Mouse (Mus musculus) cerebellum, postnatal 10 days (tissue): ENCODE results near the gene Art1.

Source experiments
- DNase-seq, 2 experiments: peaks; one replicate each; pipeline ENCODE4 v3.0.0; 2021; ENCODE audit warnings: mixed read lengths in 2 of 2

Gene Art1

DNA sequence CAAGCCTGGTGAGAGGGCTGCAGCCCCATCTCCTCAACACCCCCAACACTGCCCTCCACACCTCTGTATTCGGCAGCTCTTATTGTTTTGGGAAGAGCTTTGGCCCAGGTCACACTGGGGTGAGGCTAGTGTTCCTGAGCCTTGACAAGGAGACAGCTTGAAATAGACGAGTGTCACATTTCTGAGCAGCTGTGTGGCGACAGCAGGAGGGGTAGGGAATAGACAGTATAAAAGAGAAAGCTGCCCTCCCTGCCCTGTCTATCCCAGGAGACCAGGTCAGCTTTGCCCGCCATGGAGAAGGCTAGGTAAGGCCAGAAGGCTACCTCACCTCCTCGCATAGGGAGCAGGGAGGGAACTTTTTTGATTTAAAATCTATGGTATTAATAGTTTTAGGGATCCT, at the start of gene Art1:
Gene Art1 (plus strand): TSS at position 257 of the 400 bp plus-strand sequence.
- no peak for DNase-seq

DNA sequence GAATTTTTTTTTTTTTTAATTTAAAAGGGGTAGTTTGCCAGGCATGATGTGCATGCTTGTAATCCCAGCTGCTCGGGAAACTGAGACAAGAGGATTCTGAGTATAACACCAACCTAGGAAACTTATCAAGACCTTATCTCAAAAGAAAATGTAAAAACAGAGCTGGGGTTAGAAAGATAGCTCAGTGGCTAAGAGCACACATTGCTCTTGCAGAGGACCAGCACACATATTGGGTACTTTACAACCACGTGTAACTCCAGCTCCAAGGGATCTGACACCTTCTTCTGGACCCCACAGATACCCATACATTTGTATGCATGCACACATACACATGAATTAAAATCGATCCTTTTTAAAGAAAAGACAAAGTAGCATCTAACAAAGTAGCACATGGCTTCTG, 40.2 kb upstream of the Art1 start:
- no peak for DNase-seq

DNA sequence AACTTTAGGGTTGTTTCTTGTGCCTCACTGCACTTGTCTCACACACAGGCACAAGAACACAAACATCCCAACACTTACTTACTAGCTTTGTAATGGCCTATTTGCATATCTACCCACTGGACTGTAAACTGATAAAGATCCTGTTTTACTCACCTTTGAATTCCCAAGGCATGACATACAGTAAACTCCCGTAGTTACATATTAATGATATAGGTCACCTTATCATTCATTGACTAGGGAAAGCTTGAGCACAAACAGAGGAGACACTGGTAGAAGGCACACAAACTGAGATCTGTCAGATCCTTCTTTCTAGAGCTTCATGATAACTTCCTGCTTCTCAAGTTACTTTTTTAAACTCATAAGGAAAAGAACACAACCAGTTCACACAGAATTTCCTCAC, 39.3 kb upstream of the Art1 start:
- no peak for DNase-seq

DNA sequence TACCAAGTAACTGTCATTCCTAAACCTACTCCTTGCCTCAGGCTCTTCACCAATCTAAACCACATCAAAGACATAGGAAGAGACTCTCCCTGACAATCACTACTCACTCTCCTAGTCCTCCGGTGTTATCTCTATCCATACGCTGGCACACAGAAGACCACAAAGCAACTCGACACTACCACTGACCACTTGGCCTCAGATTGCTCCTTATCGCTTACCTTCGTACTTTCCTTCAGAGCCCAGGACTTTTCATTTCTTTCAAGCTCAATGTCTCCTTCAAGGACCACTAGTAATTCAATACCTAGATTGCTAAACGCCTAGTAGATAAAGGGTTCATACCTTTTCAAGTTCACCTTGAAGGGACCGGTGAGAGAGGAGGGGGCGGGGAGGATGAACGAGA, 37.7 kb upstream of the Art1 start:
- no peak for DNase-seq

DNA sequence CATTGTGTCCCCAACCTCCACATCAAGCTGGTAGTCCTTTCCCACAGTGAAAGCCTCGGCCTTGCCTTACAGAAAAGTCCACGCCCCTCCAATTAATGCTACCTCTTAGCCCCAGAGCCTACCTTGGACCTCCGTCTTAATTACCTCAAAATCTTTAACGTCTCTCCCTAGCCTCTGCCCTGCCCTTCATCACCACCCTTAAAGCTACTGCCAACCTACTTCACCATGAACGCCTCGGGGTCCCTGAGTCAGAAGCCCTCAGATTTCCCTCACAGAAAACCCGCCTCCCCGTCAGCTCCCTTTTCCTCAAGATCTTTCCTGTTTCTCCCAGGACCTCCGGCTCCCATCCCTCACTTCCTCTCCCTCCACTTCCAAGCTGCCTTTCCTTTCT, 36.9 kb upstream of the Art1 start:
- DNase-seq = no peak

DNA sequence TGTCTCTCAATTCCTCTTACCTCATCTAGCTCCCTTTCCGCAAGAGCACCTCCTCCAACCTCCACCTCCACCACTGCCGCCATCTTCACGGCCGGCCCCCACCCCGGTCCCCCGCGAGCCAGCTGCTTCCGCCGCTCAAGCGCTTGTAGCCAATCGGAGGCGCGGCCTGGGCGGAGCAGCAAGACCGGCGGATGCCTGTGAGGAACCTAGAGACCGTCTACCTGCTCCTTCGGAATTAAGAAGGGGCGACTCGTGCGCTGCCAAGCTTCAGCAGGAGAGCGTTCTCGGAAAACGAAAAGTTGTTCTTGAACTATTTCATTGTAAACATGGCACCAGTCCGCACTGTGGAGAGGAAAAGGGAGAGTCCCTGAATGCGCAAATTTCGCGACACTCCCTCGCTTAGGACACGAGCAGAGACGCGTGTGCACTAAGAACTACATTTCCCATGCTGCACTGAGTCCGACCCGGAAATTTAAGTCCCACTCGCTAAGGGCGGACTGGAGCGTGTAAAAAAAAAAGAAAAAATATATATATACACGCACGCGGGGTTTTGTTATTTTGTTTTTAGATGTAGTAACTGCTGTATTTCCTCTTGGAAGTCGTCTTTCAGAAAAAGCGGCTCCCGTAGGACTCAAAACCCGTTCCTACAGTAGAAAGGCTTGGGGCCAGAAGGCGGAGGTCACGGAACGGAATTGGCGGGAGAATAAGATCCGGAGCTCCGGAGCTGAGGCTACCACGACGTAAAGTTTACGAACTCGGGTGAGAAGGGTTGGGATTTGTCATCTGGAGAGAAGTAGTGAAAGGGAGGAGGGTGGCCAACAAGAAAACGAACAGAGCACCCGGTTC, 36.3 kb upstream of the Art1 start, which contains the start of the genes Rnf121, Xndc1 and Xntrpc:
Gene Rnf121 (minus strand): TSS at position 424 of the 846 bp plus-strand sequence.
Gene Xndc1 (plus strand): TSS at position 466 of the 846 bp plus-strand sequence.
Gene Xntrpc (plus strand): TSS at position 668 of the 846 bp plus-strand sequence.
- DNase-seq = peak; percentile 94 to 96

DNA sequence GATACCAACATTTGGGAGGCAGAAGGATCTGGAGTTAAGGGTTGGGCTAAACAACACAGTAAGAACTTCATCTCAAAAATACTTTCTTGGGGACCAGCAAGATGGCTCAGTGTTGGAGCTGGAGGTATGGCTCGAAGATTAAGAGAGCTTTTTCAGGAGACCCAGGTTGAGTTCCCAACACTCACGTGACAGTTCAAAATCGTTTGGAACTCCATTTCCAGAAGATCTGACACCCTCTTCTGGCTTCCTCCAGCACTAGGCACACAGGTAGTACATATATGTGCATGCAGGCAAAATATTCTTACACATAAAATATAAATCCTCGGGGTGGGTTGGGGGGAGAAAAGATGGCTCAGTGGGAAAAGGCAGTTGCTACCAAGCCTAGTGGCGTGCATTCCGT, 35.2 kb upstream of the Art1 start:
- DNase-seq = no peak

DNA sequence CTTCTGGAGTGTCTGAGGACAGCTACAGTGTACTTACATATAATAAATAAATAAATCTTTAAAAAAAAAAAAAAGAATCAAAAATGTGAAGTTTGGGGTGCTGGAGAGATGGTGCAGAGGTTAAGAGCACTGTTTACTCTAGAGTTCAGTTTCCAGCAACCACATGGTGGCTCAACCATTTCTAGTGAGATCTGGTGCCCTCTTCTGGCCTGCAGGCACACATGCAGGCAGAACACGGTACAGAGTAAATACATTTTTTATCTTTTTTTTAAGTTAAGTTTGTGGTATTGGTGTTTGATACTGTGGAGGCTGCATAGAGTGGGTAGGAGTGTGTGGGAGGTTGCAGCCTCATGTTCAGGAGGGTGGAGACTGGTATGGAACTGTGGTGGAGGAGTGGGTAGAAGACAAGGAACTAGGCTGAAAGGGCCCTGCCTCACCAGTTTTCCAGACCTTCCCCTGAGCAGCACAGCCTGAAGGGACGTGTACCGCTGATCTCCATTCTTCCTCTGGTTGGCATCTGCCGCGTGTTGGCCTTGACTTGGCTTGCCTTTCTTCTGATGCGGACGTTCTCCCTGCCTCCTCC, 24.7 kb upstream of the Art1 start:
- DNase-seq = peak; percentile 34 to 37

DNA sequence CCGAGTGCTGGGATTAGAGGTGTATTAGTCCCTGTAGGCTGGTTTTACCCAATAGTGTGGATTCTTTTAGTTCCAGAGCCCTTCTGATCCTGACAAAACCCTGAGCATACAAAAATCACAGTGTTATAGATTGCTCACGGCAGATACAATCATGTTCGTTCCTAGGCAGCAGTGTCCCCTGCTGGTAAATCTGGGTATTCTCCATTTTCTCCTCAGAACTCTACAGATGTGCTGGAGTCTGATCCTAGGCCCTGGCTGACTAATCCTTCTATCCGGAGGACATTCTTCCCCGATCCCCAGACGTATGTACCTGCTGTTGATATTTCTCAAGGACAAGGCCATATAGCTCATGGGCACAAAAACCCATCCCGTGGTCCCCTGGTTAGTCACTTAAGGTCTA, 23.0 kb upstream of the Art1 start:
- peak; percentile 54 to 61 for DNase-seq

DNA sequence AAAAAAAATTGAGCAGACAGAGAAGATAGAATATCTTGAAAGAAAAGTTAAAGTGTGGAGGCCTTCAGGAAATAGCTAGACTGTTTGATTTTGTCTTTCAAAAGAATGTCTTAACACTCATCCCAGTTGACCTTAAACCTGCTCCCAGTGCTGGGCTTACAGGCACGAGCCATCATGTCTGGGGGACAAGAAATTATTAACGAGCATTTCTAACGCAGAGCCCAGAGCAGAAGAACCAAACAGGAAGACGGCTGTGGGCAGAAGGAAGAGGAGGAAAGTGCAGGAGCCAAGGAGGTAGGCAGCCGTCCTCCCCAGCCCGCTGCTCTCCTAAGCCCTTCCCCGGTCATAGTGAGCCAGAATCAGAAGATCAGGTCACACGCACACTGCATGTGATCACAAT, 21.2 kb upstream of the Art1 start:
- no peak for DNase-seq

DNA sequence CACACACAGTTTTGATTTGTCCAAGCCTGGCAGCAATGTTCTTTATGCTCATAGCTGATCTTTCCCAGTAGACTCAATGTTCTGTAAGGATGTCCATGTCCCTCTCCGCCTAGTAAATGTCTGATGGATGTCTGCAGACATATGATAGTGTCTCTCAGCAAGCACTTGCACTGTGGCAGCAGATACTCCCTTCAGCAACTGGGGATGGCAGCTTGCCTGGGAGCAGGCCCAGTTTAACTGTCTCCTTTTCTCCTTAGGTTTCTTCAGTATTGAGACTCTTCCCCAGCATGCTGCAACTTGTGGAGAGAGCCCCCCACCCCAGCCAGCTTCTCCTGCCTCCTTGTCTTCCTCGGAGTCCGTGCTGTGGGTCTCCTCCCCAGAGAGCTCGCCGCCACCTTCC, 19.8 kb upstream of the Art1 start:
- DNase-seq = no peak

DNA sequence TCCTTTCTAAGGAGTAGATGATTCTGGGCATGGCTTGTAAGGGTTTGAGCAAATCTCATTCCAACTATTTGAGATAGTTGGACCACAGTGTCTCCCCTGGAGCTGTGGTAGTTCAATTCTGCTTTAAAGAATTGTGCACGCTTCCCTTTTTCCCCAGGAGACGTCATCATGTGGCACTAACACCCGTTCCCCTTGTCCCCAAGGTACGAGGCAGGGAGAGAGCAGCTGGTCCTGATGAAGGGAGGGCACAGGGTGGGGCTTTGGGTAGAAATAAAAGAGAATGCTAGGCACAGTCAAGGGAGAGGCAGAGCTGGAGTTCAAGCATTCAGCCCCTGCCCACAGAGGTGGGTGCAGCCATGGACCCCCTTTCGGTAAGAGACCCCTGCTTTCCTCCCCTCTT, 18.7 kb upstream of the Art1 start, which contains the start of gene Trpc2:
Gene Trpc2 (plus strand): TSS at position 301 of the 400 bp plus-strand sequence.
- DNase-seq = no peak

DNA sequence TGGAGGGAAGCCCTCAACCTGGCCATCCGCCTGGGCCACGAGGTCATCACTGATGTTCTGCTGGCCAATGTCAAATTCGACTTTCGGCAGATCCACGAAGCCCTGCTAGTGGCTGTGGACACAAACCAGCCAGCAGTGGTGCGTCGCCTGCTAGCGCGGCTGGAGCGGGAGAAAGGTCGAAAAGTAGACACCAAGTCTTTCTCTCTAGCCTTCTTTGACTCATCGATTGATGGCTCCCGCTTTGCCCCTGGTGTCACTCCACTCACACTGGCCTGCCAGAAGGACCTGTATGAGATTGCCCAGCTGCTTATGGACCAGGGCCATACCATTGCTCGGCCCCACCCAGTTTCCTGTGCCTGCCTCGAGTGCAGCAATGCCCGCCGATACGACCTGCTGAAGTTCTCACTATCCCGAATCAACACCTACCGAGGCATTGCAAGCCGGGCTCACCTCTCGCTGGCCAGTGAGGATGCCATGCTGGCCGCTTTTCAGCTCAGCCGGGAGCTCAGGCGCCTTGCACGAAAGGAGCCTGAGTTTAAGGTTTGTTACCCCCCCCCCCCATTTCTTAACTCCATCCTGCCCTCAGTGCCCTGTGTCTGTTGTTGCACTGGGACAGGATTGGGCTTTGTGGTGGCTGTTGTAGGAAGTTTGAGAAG, 17.4 kb upstream of the Art1 start:
- DNase-seq = no peak

DNA sequence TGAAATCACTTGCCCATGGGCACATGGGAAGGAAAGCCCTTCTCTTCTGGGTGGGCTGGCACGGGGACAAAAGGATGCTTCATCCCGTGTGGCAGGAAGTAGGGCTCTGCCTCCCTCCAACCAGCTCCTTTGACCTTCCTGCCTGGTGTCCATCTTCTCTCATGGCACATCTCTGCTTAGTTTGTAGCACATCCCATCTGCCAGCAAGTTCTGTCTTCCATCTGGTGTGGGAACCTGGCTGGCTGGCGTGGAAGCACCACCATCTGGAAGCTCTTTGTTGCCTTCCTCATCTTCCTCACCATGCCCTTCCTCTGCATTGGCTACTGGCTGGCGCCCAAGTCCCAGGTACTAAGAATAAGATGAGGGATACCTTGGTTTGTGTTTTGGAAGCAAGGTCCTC, 14.2 kb upstream of the Art1 start:
- DNase-seq = peak; percentile 52 to 61

DNA sequence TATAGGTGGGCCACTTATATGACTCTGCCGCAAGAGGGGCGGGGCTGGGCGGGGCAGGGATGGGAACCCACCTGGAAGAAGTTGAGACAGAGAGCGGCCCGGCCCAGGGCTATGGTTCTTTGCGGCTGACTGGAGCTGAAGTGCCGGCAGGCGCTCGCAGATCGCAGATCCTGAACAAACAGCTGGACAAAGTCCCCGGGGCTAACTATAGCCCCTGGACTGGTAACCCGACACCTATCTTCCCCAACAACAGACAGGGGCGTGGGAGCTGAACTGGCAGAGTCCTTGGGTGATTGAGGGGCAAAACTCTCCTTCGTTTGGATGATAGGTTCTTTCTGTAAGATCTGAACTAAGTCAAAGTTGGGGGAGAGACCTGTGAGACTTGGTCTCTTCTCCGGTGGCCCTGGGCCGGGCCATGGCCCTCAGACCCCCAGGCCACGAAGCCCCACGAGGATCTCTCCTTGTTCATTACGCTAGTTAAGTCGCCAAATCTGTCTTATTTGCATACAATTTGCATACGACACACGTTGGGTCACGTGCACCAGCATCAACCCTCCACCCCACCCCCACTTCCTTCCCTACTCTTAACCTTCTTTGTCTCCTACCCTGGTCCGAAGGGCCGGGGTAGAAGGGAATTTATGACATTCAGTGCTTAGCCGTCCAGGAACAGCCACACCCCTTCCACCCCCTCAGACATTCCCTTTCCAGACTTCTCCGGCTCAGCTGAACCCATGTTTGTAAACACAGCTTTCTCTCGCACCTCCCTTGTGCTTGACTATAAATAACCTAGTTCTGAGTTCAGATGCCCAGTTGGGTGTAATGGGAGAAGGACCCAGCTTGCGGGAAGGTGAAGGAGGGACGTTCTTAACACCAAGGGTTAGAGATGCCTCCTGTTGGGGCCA, 1.5 kb upstream of the Art1 start:
- no peak for DNase-seq

DNA sequence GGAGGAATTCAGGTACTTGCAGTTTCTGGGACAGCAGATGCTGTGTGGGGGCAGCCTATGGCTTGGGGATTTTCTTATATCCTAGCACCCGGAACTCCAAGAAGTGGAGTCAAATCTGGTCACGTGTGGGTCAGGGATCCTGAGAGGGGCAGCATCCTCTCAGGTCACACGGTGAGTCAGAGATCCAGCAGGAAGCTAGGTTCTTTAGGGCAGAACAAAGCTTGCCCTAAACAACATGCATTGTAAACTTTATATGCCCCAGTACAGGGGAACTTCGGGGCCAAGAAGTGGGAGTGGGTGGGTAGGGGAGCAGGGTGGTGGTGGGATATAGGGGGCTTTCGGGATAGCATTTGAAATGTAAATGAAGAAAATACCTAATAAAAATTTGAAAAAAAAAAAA, 675 bp upstream of the Art1 start:
- no peak for DNase-seq

DNA sequence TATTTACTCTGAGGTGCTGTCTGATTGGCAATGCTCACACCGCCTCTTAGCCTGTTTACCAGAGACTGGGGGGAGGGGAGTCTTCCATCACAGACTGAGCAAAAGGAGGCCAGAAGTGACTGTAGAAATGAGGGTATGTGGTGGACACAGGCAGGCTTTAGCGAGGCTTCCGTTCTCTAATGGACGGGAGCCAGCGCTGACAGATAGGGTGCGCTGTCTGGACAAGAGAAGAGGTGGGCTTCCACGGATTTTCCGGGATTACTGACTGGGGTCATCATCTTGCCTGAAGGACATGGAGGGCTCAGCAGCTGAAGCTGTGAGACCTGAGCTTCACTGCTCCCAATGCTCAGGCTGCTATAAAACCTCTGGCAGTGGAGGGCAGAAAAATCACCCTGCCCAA, 698 bp downstream of the Art1 start:
- DNase-seq = peak; percentile 25 to 37

DNA sequence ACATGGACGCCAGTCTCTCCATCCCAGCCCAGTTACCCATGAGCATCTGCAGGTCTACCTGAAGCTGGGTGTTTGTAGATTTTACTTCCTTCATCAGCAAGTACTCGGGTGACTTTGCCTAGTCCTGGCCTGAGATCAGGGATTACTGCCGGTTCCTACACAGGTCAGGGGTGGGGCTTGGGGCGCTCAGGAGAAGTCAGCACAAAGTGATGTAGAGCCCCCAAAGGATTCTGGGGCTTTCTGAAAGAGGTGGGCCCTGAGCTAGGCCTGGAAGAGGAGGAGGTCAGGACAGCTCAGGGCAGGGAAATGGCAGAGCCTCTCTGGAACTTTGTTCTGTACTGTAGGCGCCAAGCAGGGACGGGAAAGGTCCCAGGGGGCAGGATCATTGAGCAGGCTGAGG, 1.2 kb downstream of the Art1 start:
- DNase-seq = no peak

DNA sequence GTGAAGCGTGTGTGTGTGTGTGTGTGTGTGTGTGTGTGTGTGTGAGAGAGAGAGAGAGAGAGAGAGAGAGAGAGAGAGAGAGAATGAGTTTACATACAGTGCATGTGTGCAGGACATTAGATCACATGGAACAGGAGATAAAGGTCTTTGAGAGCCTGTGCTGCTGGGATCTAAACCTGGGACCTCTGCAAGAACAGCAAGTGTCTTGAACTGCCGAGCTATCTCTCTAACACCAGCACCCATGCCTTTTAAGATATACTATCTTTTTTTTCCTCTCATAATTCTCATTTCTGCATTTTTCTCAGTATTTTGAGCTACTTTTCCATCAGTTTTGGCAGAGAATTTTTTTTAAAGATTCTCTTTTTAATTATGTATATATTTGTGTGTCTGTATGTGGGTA, 2.0 kb downstream of the Art1 start:
- DNase-seq = no peak

DNA sequence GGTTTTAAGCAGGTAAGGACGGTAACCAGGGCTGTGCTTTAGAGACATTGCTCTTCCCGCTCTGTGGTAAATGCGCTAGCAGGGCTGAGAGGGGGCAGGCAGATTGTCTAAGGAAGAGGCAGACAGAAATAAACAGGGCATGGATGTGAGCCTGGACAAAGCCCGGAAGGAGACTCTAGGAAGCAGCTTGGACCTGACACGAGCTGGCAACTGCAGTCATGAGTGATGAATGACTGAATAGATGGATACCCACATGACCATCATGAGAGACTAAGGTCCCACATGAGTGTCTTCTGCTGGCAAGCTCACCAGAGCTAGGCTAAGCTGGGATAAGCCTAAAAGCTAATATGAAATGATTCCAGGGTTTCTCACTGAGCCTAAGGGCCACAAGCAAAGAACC, 2.6 kb downstream of the Art1 start:
- peak; percentile 51 to 61 for DNase-seq

DNA sequence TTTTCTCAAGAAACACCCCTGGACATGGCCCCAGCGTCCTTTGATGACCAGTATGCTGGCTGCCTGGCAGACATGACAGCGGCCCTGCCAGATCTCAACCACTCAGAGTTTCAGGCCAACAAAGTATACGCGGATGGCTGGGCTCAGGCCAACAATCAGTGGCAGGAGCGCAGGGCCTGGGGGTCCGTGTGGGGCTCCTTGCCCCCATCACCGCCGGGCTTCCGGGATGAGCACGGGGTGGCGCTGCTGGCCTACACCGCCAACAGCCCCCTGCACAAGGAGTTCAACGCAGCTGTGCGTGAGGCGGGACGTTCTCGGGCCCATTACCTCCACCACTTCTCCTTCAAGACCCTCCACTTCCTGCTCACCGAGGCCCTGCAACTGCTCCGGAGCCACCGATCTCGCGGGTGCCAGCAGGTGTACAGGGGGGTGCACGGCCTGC, 5.2 kb downstream of the Art1 start:
- peak; percentile 63 to 66 for DNase-seq

DNA sequence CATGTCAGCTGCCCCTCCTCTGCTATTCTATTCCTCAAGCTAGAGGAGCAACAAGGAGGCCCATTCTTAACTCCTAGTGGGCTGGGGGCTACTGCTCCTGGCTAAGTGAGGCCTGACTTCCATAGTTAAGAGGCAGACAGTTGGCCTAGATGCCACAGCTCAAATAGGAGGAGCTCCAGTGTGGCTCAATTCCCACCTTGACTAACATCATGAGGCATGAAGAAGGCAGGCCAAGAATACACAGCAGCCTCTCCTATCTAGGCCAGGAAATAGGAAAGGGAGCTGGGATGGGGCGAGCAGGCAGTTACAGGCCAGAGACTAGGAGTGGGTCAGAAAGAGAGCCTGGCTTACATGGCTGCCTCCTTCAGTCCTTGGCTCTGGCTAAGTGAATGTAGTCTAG, 6.7 kb downstream of the Art1 start:
- DNase-seq = no peak

DNA sequence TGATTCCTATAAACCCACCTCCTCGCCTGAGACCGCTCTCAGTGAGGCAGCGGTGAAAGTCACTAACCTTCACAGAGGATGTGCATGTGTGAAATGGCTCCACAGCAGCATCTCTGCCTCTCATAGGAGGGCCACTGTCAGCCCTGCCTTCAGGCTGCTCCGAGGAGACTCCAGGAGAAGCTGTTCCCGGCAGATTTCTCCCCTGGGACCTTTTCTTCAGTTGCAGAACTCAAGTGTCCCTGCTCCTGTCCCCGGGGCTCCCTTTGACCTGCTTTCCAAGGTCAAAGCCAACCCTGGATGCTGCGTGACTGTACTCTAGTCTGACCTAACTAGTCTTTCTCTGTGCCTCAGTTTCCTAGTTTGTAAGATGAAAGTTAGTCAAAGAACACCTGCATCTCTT, 7.6 kb downstream of the Art1 start, which contains the start of gene Art5:
Gene Art5 (minus strand): TSS at position 319 of the 400 bp plus-strand sequence.
- DNase-seq = no peak
